Mouse (Mus musculus) intestine, embryonic 14.5 days (tissue): ENCODE measurements around the gene Serpinb6a. TPM values are rescaled to one million over a fixed set of nuclear protein-coding genes. Genes with fewer than 3 reads are reported as not detected.

Experiments used
- ATAC-seq: fragments of 200-750 bp; cut with Nextera tagmentation; replicated peaks from 2 replicates; pipeline ENCODE4 v1.8.0; 2017; ENCODE audit warnings: low read depth, moderate number of reproducible peaks, moderate TSS enrichment, moderate library complexity; ENCODE audit not compliant: low FRiP score, low TSS enrichment
- DNase-seq: peaks from one replicate; pipeline ENCODE4 v3.0.0-alpha.2; 2018; ENCODE audit warnings: low spot score
- H3K27ac ChIP-seq: fragments of 300-500 bp; sonication (generic); 2 replicates; pipeline ENCODE4 v1.5.1; 2014; ENCODE audit warnings: low read depth, mild to moderate bottlenecking, control low read depth
- H3K27me3 ChIP-seq: fragments of 300-500 bp; sonication (generic); replicated peaks from 2 replicates; pipeline ENCODE4 v1.6.1; 2014; ENCODE audit warnings: low read length, control low read depth; ENCODE audit not compliant: control insufficient read depth, insufficient read depth
- H3K36me3 ChIP-seq: fragments of 300-500 bp; sonication (generic); 2 replicates; pipeline ENCODE4 v1.6.1; 2014; ENCODE audit warnings: low read length, control low read depth; ENCODE audit not compliant: control insufficient read depth, insufficient read depth
- H3K4me1 ChIP-seq: fragments of 300-500 bp; sonication (generic); replicated peaks from 2 replicates; pipeline ENCODE4 v1.6.1; 2014; ENCODE audit warnings: low read length, control low read depth, mixed read lengths; ENCODE audit not compliant: control insufficient read depth, insufficient read depth
- H3K4me2 ChIP-seq: fragments of 300-500 bp; sonication (generic); 2 replicates; pipeline ENCODE4 v1.6.1; 2014; ENCODE audit warnings: low read length
- H3K4me3 ChIP-seq: fragments of 300-500 bp; sonication (generic); 2 replicates; pipeline ENCODE4 v1.5.1; 2014; ENCODE audit warnings: low read depth, low read length, control low read depth, mixed read lengths
- H3K9ac ChIP-seq: fragments of 300-500 bp; sonication (generic); 2 replicates; pipeline ENCODE4 v1.6.1; 2014; ENCODE audit warnings: mild to moderate bottlenecking, low read length
- H3K9me3 ChIP-seq: fragments of 300-500 bp; sonication (generic); 2 replicates; pipeline ENCODE4 v1.6.1; 2016; ENCODE audit warnings: low read length, control low read depth; ENCODE audit not compliant: control insufficient read depth
- WGBS: fragments of 180-500 bp; shearing (Covaris S2); extraction: QIAGEN DNeasy Blood & Tissue Kit; methylation state at CpG from one replicate; pipeline ENCODE4 v1.1.7; 2014; 5-methylcytosine and 5-hydroxymethylcytosine counted together
- polyA plus RNA-seq: library from polyadenylated mRNA; unstranded; fragments of >200 nt; fragmentation: Nextera tagmentation; extraction: Ambion mirVana; gene quantifications from 2 replicates; pipeline ENCODE4 v1.2.1, GENCODE M21; 2014

Gene Serpinb6a
- polyA plus RNA-seq, 1 experiment from 2014 or later = 106 TPM

GRCm38 (mm10) chr13:34016927-34017569, 14.5 kb upstream of the Serpinb6a start:
- WGBS = 95% methylated on average over 9 of the region's 9 CpGs
- no peaks in the 10 kb centered on the region for H3K27me3 ChIP-seq
- H3K9me3 ChIP-seq = no peaks in the 10 kb centered on the region
- H3K9ac ChIP-seq = no peak overlapping the region
- no peaks in the 10 kb centered on the region for H3K4me1 ChIP-seq
- no peak for DNase-seq
- no peak for ATAC-seq
- H3K36me3 ChIP-seq = peaks cover 88% of the 10 kb centered on the region
- H3K4me2 ChIP-seq = no peak overlapping the region
- no peak overlapping the region for H3K4me3 ChIP-seq
- no peak overlapping the region for H3K27ac ChIP-seq

- no peaks in the 10 kb centered on the region for H3K9me3 ChIP-seq
Observed at GRCm38 (mm10) chr13:34007234-34007633, 4.6 kb upstream of the Serpinb6a start.

GRCm38 (mm10) chr13:34003058-34003457, 464 bp upstream of the Serpinb6a start:
- ATAC-seq (0 out of 2 replicates have a peak, but pooled peaks have one; percentile 6), DNase-seq (peak; percentile 60)
- WGBS = 9% methylated on average over 5 of the region's 5 CpGs
- H3K36me3 ChIP-seq = no peaks in the 10 kb centered on the region
- no peak overlapping the region for H3K27ac ChIP-seq
- H3K4me2 ChIP-seq = peak overlapping the region; percentile 89
- peak overlapping the region; percentile 87 for H3K9ac ChIP-seq
- no peaks in the 10 kb centered on the region for H3K9me3 ChIP-seq
- no peaks in the 10 kb centered on the region for H3K27me3 ChIP-seq
- H3K4me3 ChIP-seq = peak overlapping the region; percentile 92
- peaks cover 14% of the 10 kb centered on the region; the same call in 1 of the 2 replicates for H3K4me1 ChIP-seq

More at GRCm38 (mm10) chr13:34007234-34007633, 4.6 kb upstream of the Serpinb6a start:
- H3K27me3 ChIP-seq = no peaks in the 10 kb centered on the region
- DNase-seq = no peak
- WGBS = 75% methylated on average over 2 of the region's 2 CpGs
- H3K4me3 ChIP-seq = no peak overlapping the region
- peaks cover 26% of the 10 kb centered on the region for H3K36me3 ChIP-seq
- no peak for ATAC-seq
- no peak overlapping the region for H3K27ac ChIP-seq
- no peak overlapping the region for H3K9ac ChIP-seq
- peaks cover 6% of the 10 kb centered on the region; the same call in 1 of the 2 replicates for H3K4me1 ChIP-seq
- H3K4me2 ChIP-seq = no peak overlapping the region

GRCm38 (mm10) chr13:33995197-33995596, 7.4 kb downstream of the Serpinb6a start:
- Histone ChIP-seq H3K9me3 (no peaks in the 10 kb centered on the region), H3K4me2 (no peak overlapping the region), H3K9ac (no peak overlapping the region), H3K36me3 (no peaks in the 10 kb centered on the region), H3K4me3 (no peak overlapping the region), H3K27me3 (no peaks in the 10 kb centered on the region), H3K27ac (no peak overlapping the region), H3K4me1 (no peaks in the 10 kb centered on the region)
- ATAC-seq = no peak
- 17% methylated on average over 1 of the region's 1 CpGs for WGBS
- peak; percentile 74 for DNase-seq

- WGBS = 78% methylated on average over 5 of the region's 5 CpGs
- Histone ChIP-seq H3K9ac (no peak overlapping the region), H3K4me3 (no peak overlapping the region), H3K27me3 (no peaks in the 10 kb centered on the region), H3K27ac (no peak overlapping the region), H3K4me2 (no peak overlapping the region), H3K9me3 (no peaks in the 10 kb centered on the region), H3K36me3 (peaks cover 10% of the 10 kb centered on the region; the same call in 1 of the 2 replicates), H3K4me1 (no peaks in the 10 kb centered on the region)
- DNase-seq (no peak), ATAC-seq (no peak)
Observed at GRCm38 (mm10) chr13:33989625-33990024, 13.0 kb downstream of the Serpinb6a start.

GRCm38 (mm10) chr13:33966574-33966973, 36.0 kb downstream of the Serpinb6a start:
- Histone ChIP-seq H3K9me3 (no peaks in the 10 kb centered on the region), H3K36me3 (no peaks in the 10 kb centered on the region), H3K4me3 (no peak overlapping the region), H3K27me3 (no peaks in the 10 kb centered on the region), H3K4me1 (peaks cover 10% of the 10 kb centered on the region), H3K27ac (no peak overlapping the region), H3K9ac (no peak overlapping the region), H3K4me2 (no peak overlapping the region)
- no peak for DNase-seq
- no peak for ATAC-seq

- Histone ChIP-seq H3K9me3 (no peaks in the 10 kb centered on the region), H3K4me2 (peak overlapping the region; percentile 53), H3K4me1 (peaks cover 10% of the 10 kb centered on the region), H3K4me3 (peak overlapping the region; percentile 62; the same call in 1 of the 2 replicates), H3K36me3 (no peaks in the 10 kb centered on the region), H3K27ac (no peak overlapping the region; the same call in 1 of the 2 replicates), H3K27me3 (no peaks in the 10 kb centered on the region), H3K9ac (no peak overlapping the region)
- WGBS = 43% methylated on average over 4 of the region's 4 CpGs
- DNase-seq = no peak
- no peak for ATAC-seq
Observed at GRCm38 (mm10) chr13:33966025-33966412, 36.6 kb downstream of the Serpinb6a start.

GRCm38 (mm10) chr13:33965056-33966024, 37.3 kb downstream of the Serpinb6a start:
- Histone ChIP-seq H3K36me3 (no peaks in the 10 kb centered on the region), H3K4me3 (peak overlapping the region; percentile 62), H3K4me2 (peak overlapping the region; percentile 53), H3K9ac (peak overlapping the region; percentile 61), H3K27me3 (no peaks in the 10 kb centered on the region), H3K27ac (peak overlapping the region; percentile 89), H3K9me3 (no peaks in the 10 kb centered on the region), H3K4me1 (peaks cover 10% of the 10 kb centered on the region)
- ATAC-seq (peak; percentile 56; the same call in 1 of the 2 replicates), DNase-seq (peak; percentile 53)
- WGBS = 14% methylated on average over 14 of the region's 14 CpGs
